Mouse (Mus musculus) CH12.LX (cell line): ENCODE measurements around the gene Rb1. TPM values are rescaled to one million over a fixed set of nuclear protein-coding genes. Genes with fewer than 3 reads are reported as not detected.
A peak's percentile ranks its signal among the peaks of the same experiment; 100 is the strongest.

Source experiments
- DNase-seq: peaks from one replicate; pipeline ENCODE4 v3.0.0-alpha.2; 2013; ENCODE audit errors: extremely low read depth
- H3K27ac ChIP-seq: 2 replicates; pipeline ENCODE4 v1.5.1; 2012; ENCODE audit warnings: low read depth, mild to moderate bottlenecking, control low read depth, moderate library complexity; ENCODE audit not compliant: insufficient read depth
- H3K27me3 ChIP-seq: replicated peaks from 2 replicates; pipeline ENCODE3; 2012; ENCODE audit warnings: inconsistent platforms
- H3K36me3 ChIP-seq, 2 experiments: replicated peaks in 1 of 2; 2 replicates each; pipeline versions ENCODE3 to v1.6.1; 2012; ENCODE audit warnings: inconsistent platforms in 1 of 2, low read length in 1 of 2, mild to moderate bottlenecking in 1 of 2, mixed read lengths in 1 of 2, moderate library complexity in 1 of 2; ENCODE audit not compliant: control insufficient read depth in 1 of 2, insufficient read depth in 1 of 2
- H3K4me1 ChIP-seq, 2 experiments: 2 replicates each; pipeline ENCODE4 v1.6.1; 2012; ENCODE audit warnings: inconsistent platforms in 1 of 2, moderate library complexity in 1 of 2; ENCODE audit not compliant: insufficient read depth in 2 of 2, control insufficient read depth in 1 of 2
- H3K4me2 ChIP-seq: 2 replicates; pipeline ENCODE4 v1.6.1; 2012; ENCODE audit warnings: low read depth, mild to moderate bottlenecking, control low read depth; ENCODE audit not compliant: poor library complexity, insufficient read depth, severe bottlenecking
- H3K4me3 ChIP-seq, 3 experiments: fragments of 150-350 bp in 1 of 3; sonication (generic) in 1 of 3; replicated peaks in 1 of 3; 2 replicates each; pipeline versions ENCODE3 to v1.5.1; 2011 to 2012; ENCODE audit warnings: low read depth in 2 of 3, low read length in 2 of 3, mild to moderate bottlenecking in 2 of 3, moderate library complexity in 2 of 3, control low read depth in 1 of 3, improper control_type of control experiment in 1 of 3, inconsistent platforms in 1 of 3, mixed read lengths in 1 of 3; ENCODE audit not compliant: poor library complexity in 1 of 3
- H3K79me2 ChIP-seq: replicated peaks from 2 replicates; pipeline ENCODE4 v1.6.1; 2012; ENCODE audit warnings: mild to moderate bottlenecking, moderate library complexity; ENCODE audit not compliant: control insufficient read depth, poor library complexity, insufficient read depth, severe bottlenecking; ENCODE audit errors: extremely low read depth
- H3K9ac ChIP-seq: 2 replicates; pipeline ENCODE4 v1.6.1; 2012; ENCODE audit warnings: low read depth, mild to moderate bottlenecking, control low read depth, moderate library complexity; ENCODE audit not compliant: insufficient read depth
- H3K9me3 ChIP-seq: replicated peaks from 2 replicates; pipeline ENCODE3; 2012; ENCODE audit warnings: low read length, inconsistent platforms, mixed read lengths
- BHLHE40 ChIP-seq: IDR thresholded peaks from 2 replicates; pipeline ENCODE4 v1.6.1; 2011; ENCODE audit warnings: mild to moderate bottlenecking, low read depth, low read length, improper control_type of control experiment
- CHD1 ChIP-seq: IDR thresholded peaks from 2 replicates; pipeline ENCODE4 v1.6.1; 2012; ENCODE audit warnings: low read depth, low read length, improper control_type of control experiment, inconsistent platforms
- CHD2 ChIP-seq: IDR thresholded peaks from 2 replicates; pipeline ENCODE4 v1.6.1; 2011; ENCODE audit warnings: low read length, improper control_type of control experiment
- CTCF ChIP-seq, 2 experiments: IDR thresholded peaks in 1 of 2; conservative IDR thresholded peaks in 1 of 2; 2 replicates each; pipeline ENCODE4 v1.5.1; 2011 to 2012; ENCODE audit warnings: low read depth in 2 of 2, low read length in 2 of 2, improper control_type of control experiment in 1 of 2, inconsistent platforms in 1 of 2, mild to moderate bottlenecking in 1 of 2, moderate library complexity in 1 of 2
- E2F4 ChIP-seq: IDR thresholded peaks from 2 replicates; pipeline ENCODE4 v1.6.1; 2011; ENCODE audit warnings: low read depth, low read length, improper control_type of control experiment; ENCODE audit not compliant: insufficient replicate concordance
- ELF1 ChIP-seq: IDR thresholded peaks from 2 replicates; pipeline ENCODE4 v1.6.1; 2014; ENCODE audit warnings: low read depth, mild to moderate bottlenecking, inconsistent platforms, low read length, improper control_type of control experiment
- EP300 ChIP-seq: IDR thresholded peaks from 2 replicates; pipeline ENCODE4 v1.6.1; 2011; ENCODE audit warnings: low read length, improper control_type of control experiment
- ETS1 ChIP-seq: conservative IDR thresholded peaks from 2 replicates; pipeline ENCODE4 v1.6.1; 2012; ENCODE audit warnings: low read depth, mild to moderate bottlenecking, inconsistent platforms, low read length, improper control_type of control experiment, moderate library complexity
- GABPA ChIP-seq: IDR thresholded peaks from 2 replicates; pipeline ENCODE4 v1.6.1; 2012; ENCODE audit warnings: low read depth, low read length, improper control_type of control experiment, inconsistent platforms; ENCODE audit not compliant: insufficient replicate concordance
- HCFC1 ChIP-seq: IDR thresholded peaks from 2 replicates; pipeline ENCODE4 v1.6.1; 2012; ENCODE audit warnings: low read depth, mild to moderate bottlenecking, inconsistent platforms, low read length, improper control_type of control experiment
- IRF4 ChIP-seq: IDR thresholded peaks from 2 replicates; pipeline ENCODE4 v1.6.1; 2014; ENCODE audit warnings: low read depth, mild to moderate bottlenecking, inconsistent platforms, low read length, improper control_type of control experiment
- JUN ChIP-seq: IDR thresholded peaks from 2 replicates; pipeline ENCODE4 v1.6.1; 2011; ENCODE audit warnings: low read depth, mild to moderate bottlenecking, low read length, improper control_type of control experiment, moderate library complexity; ENCODE audit not compliant: insufficient read depth
- JUND ChIP-seq: conservative IDR thresholded peaks from 2 replicates; pipeline ENCODE4 v1.6.1; 2011; ENCODE audit warnings: low read depth, low read length, improper control_type of control experiment
- KAT2A ChIP-seq: IDR thresholded peaks from 2 replicates; pipeline ENCODE4 v1.6.1; 2012; ENCODE audit warnings: low read length, improper control_type of control experiment, inconsistent platforms; ENCODE audit not compliant: insufficient replicate concordance
- MAFK ChIP-seq: IDR thresholded peaks from 2 replicates; pipeline ENCODE4 v1.6.1; 2011; ENCODE audit warnings: low read length, improper control_type of control experiment; ENCODE audit not compliant: insufficient replicate concordance
- MAX ChIP-seq: IDR thresholded peaks from 2 replicates; pipeline ENCODE4 v1.6.1; 2011; ENCODE audit warnings: low read length, improper control_type of control experiment
- MAZ ChIP-seq: IDR thresholded peaks from 2 replicates; pipeline ENCODE4 v1.6.1; 2012; ENCODE audit warnings: low read depth, mild to moderate bottlenecking, inconsistent platforms, low read length, improper control_type of control experiment, moderate library complexity
- MEF2A ChIP-seq: IDR thresholded peaks from 2 replicates; pipeline ENCODE4 v1.6.1; 2014; ENCODE audit warnings: low read depth, mild to moderate bottlenecking, inconsistent platforms, low read length, improper control_type of control experiment, borderline replicate concordance
- MXI1 ChIP-seq: IDR thresholded peaks from 2 replicates; pipeline ENCODE4 v1.6.1; 2011; ENCODE audit warnings: mild to moderate bottlenecking, low read depth, low read length, improper control_type of control experiment
- MYC ChIP-seq: IDR thresholded peaks from 2 replicates; pipeline ENCODE4 v1.6.1; 2011; ENCODE audit warnings: low read depth, mild to moderate bottlenecking, improper control_type of control experiment, low read length
- NELFE ChIP-seq: IDR thresholded peaks from 2 replicates; pipeline ENCODE4 v1.6.1; 2011; ENCODE audit warnings: low read depth, low read length, improper control_type of control experiment
- NRF1 ChIP-seq: IDR thresholded peaks from 2 replicates; pipeline ENCODE4 v1.6.1; 2014; ENCODE audit warnings: low read depth, mild to moderate bottlenecking, inconsistent platforms, low read length, improper control_type of control experiment, moderate library complexity
- PAX5 ChIP-seq: IDR thresholded peaks from 2 replicates; pipeline ENCODE4 v1.6.1; 2012; ENCODE audit warnings: low read length, inconsistent platforms, mixed read lengths
- POLR2A ChIP-seq: IDR thresholded peaks from 2 replicates; pipeline ENCODE4 v1.6.1; 2011; ENCODE audit warnings: low read depth, mild to moderate bottlenecking, improper control_type of control experiment, low read length
- POLR2AphosphoS2 ChIP-seq: IDR thresholded peaks from 2 replicates; pipeline ENCODE4 v1.6.1; 2011; ENCODE audit warnings: low read depth, low read length, improper control_type of control experiment
- RAD21 ChIP-seq: IDR thresholded peaks from 2 replicates; pipeline ENCODE4 v1.6.1; 2011; ENCODE audit warnings: low read depth, mild to moderate bottlenecking, low read length, improper control_type of control experiment, moderate library complexity
- RCOR1 ChIP-seq: conservative IDR thresholded peaks from 2 replicates; pipeline ENCODE4 v1.6.1; 2012; ENCODE audit warnings: low read depth, mild to moderate bottlenecking, inconsistent platforms, low read length, improper control_type of control experiment
- SIN3A ChIP-seq: IDR thresholded peaks from 2 replicates; pipeline ENCODE4 v1.6.1; 2012; ENCODE audit warnings: low read length, improper control_type of control experiment, inconsistent platforms
- SMC3 ChIP-seq: IDR thresholded peaks from 2 replicates; pipeline ENCODE4 v1.6.1; 2011; ENCODE audit warnings: low read depth, low read length, improper control_type of control experiment
- TBP ChIP-seq: conservative IDR thresholded peaks from 2 replicates; pipeline ENCODE4 v1.6.1; 2011; ENCODE audit warnings: low read depth, low read length, improper control_type of control experiment
- TCF12 ChIP-seq: IDR thresholded peaks from 2 replicates; pipeline ENCODE4 v1.6.1; 2014; ENCODE audit warnings: low read depth, mild to moderate bottlenecking, inconsistent platforms, low read length, improper control_type of control experiment
- UBTF ChIP-seq: IDR thresholded peaks from 2 replicates; pipeline ENCODE4 v1.6.1; 2012; ENCODE audit warnings: low read depth, mild to moderate bottlenecking, inconsistent platforms, low read length, improper control_type of control experiment, moderate library complexity
- USF1 ChIP-seq: IDR thresholded peaks from 2 replicates; pipeline ENCODE4 v1.6.1; 2014; ENCODE audit warnings: low read depth, mild to moderate bottlenecking, inconsistent platforms, low read length, improper control_type of control experiment
- USF2 ChIP-seq: conservative IDR thresholded peaks from 2 replicates; pipeline ENCODE4 v1.6.1; 2011; ENCODE audit warnings: low read depth, low read length, improper control_type of control experiment
- ZC3H11A ChIP-seq: IDR thresholded peaks from 2 replicates; pipeline ENCODE4 v1.6.1; 2012; ENCODE audit warnings: low read depth, mild to moderate bottlenecking, inconsistent platforms, low read length, improper control_type of control experiment
- ZKSCAN1 ChIP-seq: IDR thresholded peaks from 2 replicates; pipeline ENCODE4 v1.6.1; 2012; ENCODE audit warnings: low read depth, inconsistent platforms, low read length, improper control_type of control experiment, borderline replicate concordance
- ZMIZ1 ChIP-seq: IDR thresholded peaks from 2 replicates; pipeline ENCODE4 v1.6.1; 2012; ENCODE audit warnings: low read depth, mild to moderate bottlenecking, inconsistent platforms, low read length, improper control_type of control experiment
- ZNF384 ChIP-seq: IDR thresholded peaks from 2 replicates; pipeline ENCODE4 v1.6.1; 2012; ENCODE audit warnings: low read depth, low read length, improper control_type of control experiment, inconsistent platforms
- dilution Hi-C: fragments of 300-500 bp; cut with MboI; formaldehyde crosslinking; loops from 2 replicates; pipeline ENCODE4 v1.14.3; 2020; ENCODE audit warnings: low sequenced_read_pairs; ENCODE audit not compliant: extremely low pct_unique_long_range_greater_than_20kb, extremely low pct_ligation_motif_present
- in situ Hi-C: fragments of 300-500 bp; cut with MboI; formaldehyde crosslinking; loops from 3 replicates; pipeline ENCODE4 v1.14.3; 2019; ENCODE audit warnings: low sequenced_read_pairs, low pct_ligation_motif_present, low pct_unique_long_range_greater_than_20kb, mixed read lengths
- polyA plus RNA-seq: library from polyadenylated mRNA; unstranded; fragments of >175 nt; gene quantifications from 2 replicates; pipeline ENCODE4 v1.2.1, GENCODE M21; 2012; ENCODE audit warnings: low read depth; ENCODE audit not compliant: insufficient read length
- total RNA-seq, 2 experiments: library from RNA; depleted of rRNA; stranded (reverse); fragments of 300-350 nt in 1 of 2; fragments of >200 nt in 1 of 2; gene quantifications; 2 replicates each; pipeline ENCODE4 v1.2.3; 2012 to 2014

The Rb1 gene
- total and polyA plus RNA-seq, 3 experiments, result 13.6 to 16.7 (median 15.2) TPM

GRCm38 (mm10) chr14:73142896-73143709 is 182.5 kb downstream of the Rb1 start:
- Histone ChIP-seq H3K9ac (peak overlapping the region; percentile 95), H3K4me3 (peak overlapping the region; percentile 66 to 86 (median 74)), H3K36me3 (peaks cover 0 to 6% of the 10 kb centered on the region in 2 experiments), H3K27ac (peak overlapping the region; percentile 79), H3K27me3 (no peaks in the 10 kb centered on the region), H3K4me1 (peaks cover 10 to 45% of the 10 kb centered on the region in 2 experiments), H3K79me2 (peaks cover 5% of the 10 kb centered on the region), H3K4me2 (peak overlapping the region; percentile 86), H3K9me3 (peaks cover 7% of the 10 kb centered on the region)
- DNase-seq, result peak; percentile 60
- TF ChIP-seq CHD1 (0 out of 2 replicates have a peak, but pooled peaks have one; percentile 14), SIN3A (peak; percentile 13; the same call in 1 of the 2 replicates), JUND (no peak), MYC (peak; percentile 56; the same call in 1 of the 2 replicates), ZMIZ1 (peak; percentile 51; the same call in 1 of the 2 replicates), POLR2AphosphoS2 (no peak), ZKSCAN1 (no peak), KAT2A (no peak), USF2 (no peak), BHLHE40 (peak; percentile 79), HCFC1 (peak; percentile 49; the same call in 1 of the 2 replicates), RCOR1 (no peak), IRF4 (peak; percentile 5; the same call in 1 of the 2 replicates), RAD21 (no peak; the same call in 1 of the 2 replicates), USF1 (no peak), MXI1 (peak; percentile 69), MAX (peak; percentile 74; the same call in 1 of the 2 replicates), ELF1 (no peak), ETS1 (peak; percentile 43; the same call in 1 of the 2 replicates), TCF12 (no peak; the same call in none of the 2 replicates), MAZ (0 out of 2 replicates have a peak, but pooled peaks have one; percentile 45), EP300 (no peak), TBP (0 out of 2 replicates have a peak, but pooled peaks have one; percentile 33), CHD2 (no peak; the same call in 1 of the 2 replicates), UBTF (peak; percentile 80; the same call in 1 of the 2 replicates), ZC3H11A (no peak), MAFK (no peak), MEF2A (no peak), PAX5 (no peak), ZNF384 (no peak), SMC3 (no peak), E2F4 (no peak), NRF1 (peak; percentile 94), GABPA (no peak), JUN (no peak), POLR2A (peak; percentile 74), NELFE (no peak), CTCF (conservative IDR thresholded peaks at IDR 0.05 in 1 of 2, IDR thresholded peaks at IDR 0.05 in 1 of 2; ENCODE audit: low read depth in 2 of 2, low read length in 2 of 2) (no peak)
- in situ Hi-C loops, result no loop called here
- dilution Hi-C loops, result no loop called here
